Mouse (Mus musculus) T-helper 1 cell (primary cell): ENCODE measurements at regions not wholly inside any gene's neighbourhood (a gene's known extent, or its start where the extent isn't known, plus 50 kb on each side); places are given as distances from the start of the nearest gene placed in this dataset.

Source experiments
- in situ Hi-C: fragments of 300-600 bp; cut with MboI, MseI; formaldehyde crosslinking; loops from one replicate; pipeline ENCODE4 v1.15.1; 2025; ENCODE audit warnings: high pct_unique_total_duplicates

DNA sequence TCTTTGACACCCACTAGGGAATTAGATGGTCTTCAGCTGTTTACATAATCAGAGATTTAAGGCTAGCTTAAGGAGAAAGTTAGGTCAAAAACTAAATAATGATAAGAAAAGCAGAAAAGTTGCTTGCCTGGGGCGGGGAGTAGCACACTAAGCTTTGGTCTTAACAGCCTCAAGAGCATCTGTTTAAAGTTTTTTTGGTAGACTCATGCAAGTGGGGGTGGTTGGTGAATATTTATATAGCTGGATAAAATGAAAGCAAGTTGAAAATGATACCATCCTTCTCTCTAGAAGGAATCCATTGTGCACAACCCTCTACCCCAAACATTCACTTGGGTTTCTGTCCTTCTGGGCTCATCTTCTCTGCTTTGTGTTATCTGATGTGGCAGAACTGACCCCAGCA is 85.3 kb upstream of the Lifr start:
- in situ Hi-C loops: no loop called here

- in situ Hi-C loops: no loop called here
Observed at GRCm38 (mm10) chr15:7006271-7006670, 84.1 kb upstream of the Lifr start.

DNA sequence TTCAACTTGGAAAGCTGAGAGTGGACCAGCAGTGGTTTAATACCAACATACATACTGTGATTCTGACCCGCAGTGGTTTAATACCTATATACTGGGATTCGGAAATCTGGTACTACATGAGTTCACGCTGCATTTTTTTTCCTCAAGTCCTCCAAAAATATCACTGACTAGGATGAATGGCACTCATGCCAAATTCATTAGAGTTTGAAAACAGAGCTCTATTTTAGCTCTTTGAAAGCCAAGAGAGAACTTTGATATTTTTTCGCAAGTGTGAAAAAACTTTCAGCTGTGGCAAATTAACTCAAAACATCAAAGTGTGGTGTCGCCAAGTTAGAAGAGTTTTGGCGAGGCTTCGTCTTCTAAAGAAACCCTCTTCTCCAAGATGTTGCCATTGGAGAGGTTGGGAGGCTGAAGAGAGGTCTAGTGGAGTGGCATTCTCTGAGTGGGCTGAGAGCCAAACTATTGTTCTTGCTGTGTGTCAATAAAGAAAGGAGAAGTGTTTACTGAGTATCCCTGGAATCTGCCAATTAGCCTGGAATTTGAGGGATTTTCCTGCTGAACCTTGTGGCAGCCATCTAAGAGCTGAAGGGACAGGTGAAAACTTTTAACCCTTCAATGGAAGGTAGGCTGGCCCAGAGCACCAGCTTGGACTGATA is 81.6 kb upstream of the Lifr start:
- in situ Hi-C loops: no loop called here

DNA sequence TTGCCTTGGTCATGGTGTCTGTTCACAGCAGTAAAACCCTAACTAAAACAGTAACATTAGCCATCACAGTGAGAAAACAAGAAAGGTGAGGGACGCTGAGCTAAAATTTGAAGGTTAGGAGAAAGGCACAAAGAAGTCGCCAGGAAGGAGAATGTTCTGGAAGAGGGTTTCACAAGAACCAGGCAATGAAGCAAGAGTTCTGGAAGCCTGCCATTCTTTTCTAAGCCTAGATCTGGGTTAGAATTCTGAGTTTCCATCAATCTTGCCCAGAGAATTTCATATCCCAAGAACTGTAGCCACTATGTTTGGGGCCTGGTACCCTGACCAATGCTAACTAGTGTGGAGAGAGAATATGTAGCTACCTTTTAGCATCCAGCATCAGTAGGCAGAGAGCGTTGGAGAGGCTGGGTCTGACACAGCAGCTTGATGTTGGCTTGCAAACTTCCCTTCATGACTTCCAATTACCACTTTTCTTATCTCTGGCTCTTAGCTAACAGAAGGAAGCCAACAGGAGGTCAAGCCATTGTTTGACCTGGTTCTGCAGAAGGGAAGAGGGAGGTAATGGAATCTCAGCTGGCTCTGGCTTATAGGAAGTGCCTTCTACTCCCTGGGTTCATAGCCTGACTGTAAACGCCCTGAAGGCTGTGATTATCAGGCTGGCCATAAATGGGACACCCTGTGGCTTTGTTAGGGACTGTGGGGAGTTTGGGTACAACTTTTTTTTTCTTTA is 79.3 kb upstream of the Lifr start:
- in situ Hi-C loops: no loop called here

- in situ Hi-C loops: no loop called here
Observed at GRCm38 (mm10) chr15:7011696-7012070, 78.7 kb upstream of the Lifr start.

- in situ Hi-C loops: no loop called here
Observed at GRCm38 (mm10) chr15:7012446-7012845, 78.0 kb upstream of the Lifr start.

DNA sequence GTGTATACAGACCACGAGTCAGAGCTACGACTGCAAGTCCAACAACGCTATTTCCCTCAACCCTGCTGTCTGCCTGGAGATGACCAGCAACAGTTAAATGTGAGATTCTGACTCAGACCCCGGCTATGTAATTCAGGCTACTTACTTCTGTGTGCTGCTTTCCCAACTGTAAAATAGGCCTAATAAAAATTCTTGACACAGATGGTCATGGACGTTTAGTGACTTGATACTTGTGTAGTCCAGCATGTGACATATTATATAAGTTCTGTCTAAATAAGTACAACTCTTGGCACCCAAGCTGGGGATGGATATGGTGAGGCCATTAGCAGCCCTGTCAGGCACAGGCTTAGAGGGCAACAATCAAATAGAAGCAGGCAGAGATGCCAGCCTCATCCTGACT is 77.4 kb upstream of the Lifr start:
- in situ Hi-C loops: no loop called here

DNA sequence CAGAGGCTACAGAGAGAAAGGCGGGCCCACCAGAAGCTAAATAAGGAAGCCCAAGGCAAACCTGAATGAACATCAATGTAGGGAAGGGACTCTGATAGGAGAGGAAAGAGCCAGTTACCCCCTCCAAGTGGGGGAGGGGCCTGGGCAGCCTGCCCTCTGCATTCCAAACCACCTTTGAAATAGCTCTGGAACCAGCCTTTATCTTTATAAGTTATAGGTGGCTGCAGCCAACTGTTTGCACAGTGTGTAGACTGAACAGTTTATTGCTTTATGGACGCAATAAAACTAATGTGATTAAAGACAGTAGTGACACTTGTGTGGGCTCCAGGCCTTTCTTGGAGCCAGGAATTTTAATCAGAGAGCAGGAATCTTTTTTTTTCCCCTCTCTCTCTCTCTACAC is 75.4 kb upstream of the Lifr start:
- in situ Hi-C loops: no loop called here

DNA sequence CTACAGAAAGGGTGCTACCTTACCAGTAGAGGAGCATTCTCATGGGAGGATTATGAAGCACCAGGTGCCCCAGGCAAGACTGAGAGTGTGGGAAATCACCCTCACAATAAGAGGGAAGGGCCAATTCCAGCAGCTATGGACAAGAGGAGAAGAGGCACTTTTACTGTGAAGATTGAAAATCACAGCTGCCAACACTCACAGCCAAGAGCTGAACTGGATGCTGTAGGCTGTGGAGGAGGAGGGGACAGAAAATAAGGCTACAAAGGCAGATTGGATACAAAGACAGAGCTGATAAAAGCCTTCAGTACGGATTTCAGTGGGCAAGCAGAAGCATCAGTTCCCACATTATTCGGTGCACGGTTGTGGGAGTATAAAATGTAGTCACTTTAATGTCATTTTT is 74.4 kb upstream of the Lifr start:
- in situ Hi-C loops: no loop called here

- in situ Hi-C loops: no loop called here
Observed at GRCm38 (mm10) chr15:7017281-7017845, 73.1 kb upstream of the Lifr start.

DNA sequence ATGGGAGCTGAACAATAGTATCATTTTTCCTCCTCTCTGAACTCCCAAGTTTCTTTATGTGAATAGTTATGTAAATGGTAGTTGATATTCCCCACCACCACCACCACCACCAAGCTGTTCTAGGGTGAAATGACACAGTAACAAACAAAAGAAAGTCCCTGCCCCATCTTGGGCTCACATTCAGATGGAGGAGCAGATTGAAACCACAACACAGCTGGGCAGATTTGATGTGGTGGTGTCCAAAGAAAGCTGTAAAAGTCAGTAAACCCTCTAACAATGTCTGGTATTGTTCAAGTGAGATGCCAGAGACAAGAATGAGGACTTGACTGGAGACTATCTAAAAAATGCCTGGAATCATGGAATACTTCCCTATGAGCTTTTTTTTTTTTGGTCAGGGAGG is 67.8 kb upstream of the Lifr start:
- in situ Hi-C loops: no loop called here

GRCm38 (mm10) chr15:7025194-7025593 is 65.2 kb upstream of the Lifr start:
- in situ Hi-C loops: no loop called here

DNA sequence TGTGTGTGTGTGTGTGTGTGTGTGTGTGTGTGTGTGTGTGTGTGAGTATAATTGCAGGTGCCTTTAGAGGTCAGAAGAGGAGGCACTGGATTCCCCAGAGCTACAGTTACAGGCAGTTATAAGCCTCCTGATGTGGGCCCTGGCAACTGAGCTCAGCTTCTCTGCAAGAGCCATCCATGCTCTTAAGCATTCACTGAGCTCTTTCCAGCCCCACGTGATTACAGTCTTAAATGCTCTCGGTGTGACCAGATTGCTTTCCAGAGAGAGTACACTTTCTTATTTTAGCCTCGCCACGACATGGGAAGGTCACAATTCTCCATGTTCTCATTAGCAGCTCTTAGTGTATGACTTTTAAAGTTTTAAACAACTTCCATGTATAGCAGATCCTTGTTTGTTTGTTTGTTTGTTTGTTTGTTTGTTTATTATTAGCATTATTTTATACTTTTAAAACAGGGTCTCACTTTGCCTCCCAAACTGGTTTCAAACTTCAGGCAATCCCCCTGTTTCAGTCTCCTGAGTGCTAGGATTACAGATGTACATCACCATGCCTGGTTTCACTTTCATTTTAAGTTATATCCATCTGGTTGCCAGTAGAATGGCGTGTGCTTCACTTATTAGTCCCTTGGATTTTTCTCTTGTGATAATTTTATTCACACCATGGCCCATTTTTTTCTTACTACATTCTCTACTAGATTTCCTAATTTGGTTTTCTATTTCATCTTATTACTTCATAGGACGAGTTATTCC is 58.9 kb upstream of the Lifr start:
- in situ Hi-C loops: no loop called here

DNA sequence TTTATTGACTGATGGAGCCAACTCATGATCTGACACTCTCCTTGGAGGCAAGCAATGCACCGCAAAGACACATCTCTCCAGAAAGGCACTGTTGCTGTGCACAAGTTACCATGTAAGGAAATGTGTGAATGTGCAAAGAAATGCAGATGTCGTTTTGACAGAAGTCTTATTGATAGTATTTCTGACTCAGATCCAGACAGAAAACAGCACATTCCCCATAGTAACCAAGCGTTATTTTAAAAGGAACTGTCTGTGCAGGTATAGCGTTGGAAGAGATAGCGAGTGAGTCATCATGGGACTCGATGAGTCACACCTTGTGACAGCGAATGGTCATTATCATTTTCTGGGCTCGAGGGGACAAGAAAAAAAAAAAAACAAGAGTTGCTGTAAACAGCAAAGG is 52.9 kb upstream of the Lifr start:
- in situ Hi-C loops: no loop called here

DNA sequence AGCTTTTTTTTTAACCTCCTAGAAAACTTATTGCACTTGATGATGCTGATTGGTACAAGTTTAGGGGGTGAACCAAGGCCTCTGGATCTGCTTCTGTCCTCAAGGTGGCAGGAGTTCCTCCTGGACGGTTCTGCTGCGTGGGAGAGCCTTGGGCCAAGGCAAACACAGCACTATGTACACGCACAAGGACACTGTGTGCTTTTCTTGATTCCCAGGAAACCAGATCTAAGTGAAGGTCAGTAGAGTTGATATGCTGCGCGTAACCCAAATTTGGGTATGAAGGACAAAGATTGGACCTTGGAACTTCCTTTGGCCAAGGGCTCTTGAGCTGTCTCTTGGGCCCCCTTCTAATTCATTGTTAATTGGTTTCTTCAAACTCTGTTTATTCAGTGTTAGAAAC is 51.3 kb upstream of the Lifr start:
- in situ Hi-C loops: no loop called here

GRCm38 (mm10) chr15:7039825-7040224 is 50.6 kb upstream of the Lifr start:
- in situ Hi-C loops: loop anchor here (5.0 kb wide), 1 partner anchor 1217 kb away; no protein-coding TSS in a partner anchor
